Mouse (Mus musculus) cerebellum, adult 2 months (tissue): ENCODE data around the gene Pla2g1b.

Experiments
- CTCF ChIP-seq: fragments of 200-500 bp; IDR thresholded peaks from 2 replicates; pipeline ENCODE4 v1.5.1; 2011; ENCODE audit warnings: low read depth, mild to moderate bottlenecking, control low read depth, low read length, moderate library complexity, borderline replicate concordance; ENCODE audit not compliant: insufficient read depth
- POLR2A ChIP-seq: fragments of 200-500 bp; IDR thresholded peaks from 2 replicates; pipeline ENCODE4 v1.6.1; 2011; ENCODE audit warnings: low read length, control low read depth, borderline replicate concordance; ENCODE audit not compliant: insufficient read depth

GRCm38 (mm10) chr5:115447108-115447507, 19.0 kb upstream of the Pla2g1b start:
- TF ChIP-seq CTCF (no peak), POLR2A (no peak)
